Mouse (Mus musculus) kidney, postnatal 0 days (tissue): ENCODE data around the gene Swsap1. TPM values are rescaled to one million over a fixed set of nuclear protein-coding genes. Genes with fewer than 3 reads are reported as not detected.

Experiments
- ATAC-seq: fragments of 200-750 bp; cut with Nextera tagmentation; replicated peaks from 2 replicates; pipeline ENCODE4 v1.8.0; 2017; ENCODE audit warnings: low read depth, moderate number of reproducible peaks, moderate TSS enrichment, moderate library complexity; ENCODE audit not compliant: low FRiP score
- DNase-seq: peaks from one replicate; pipeline ENCODE4 v3.0.0-alpha.2; 2016; ENCODE audit warnings: low spot score
- H3K27ac ChIP-seq: fragments of 300-500 bp; sonication (generic); 2 replicates; pipeline ENCODE4 v1.5.1; 2014; ENCODE audit warnings: mild to moderate bottlenecking
- H3K27me3 ChIP-seq: fragments of 300-500 bp; sonication (generic); 2 replicates; pipeline ENCODE4 v1.6.1; 2014; ENCODE audit warnings: low read length, mixed read lengths; ENCODE audit not compliant: insufficient read depth
- H3K36me3 ChIP-seq: fragments of 300-500 bp; sonication (generic); 2 replicates; pipeline ENCODE4 v1.6.1; 2014; ENCODE audit warnings: low read length, mixed read lengths; ENCODE audit not compliant: insufficient read depth
- H3K4me1 ChIP-seq: fragments of 300-500 bp; sonication (generic); replicated peaks from 2 replicates; pipeline ENCODE4 v1.6.1; 2014; ENCODE audit warnings: antibody characterized with exemption, low read length, mixed read lengths; ENCODE audit not compliant: insufficient read depth
- H3K4me2 ChIP-seq: fragments of 300-500 bp; sonication (generic); 2 replicates; pipeline ENCODE4 v1.6.1; 2014; ENCODE audit warnings: mild to moderate bottlenecking, low read length, moderate library complexity, mixed read lengths
- H3K4me3 ChIP-seq: fragments of 300-500 bp; sonication (generic); replicated peaks from 2 replicates; pipeline ENCODE4 v1.5.1; 2014; ENCODE audit warnings: low read depth, low read length
- H3K9ac ChIP-seq: fragments of 300-500 bp; sonication (generic); 2 replicates; pipeline ENCODE4 v1.6.1; 2014; ENCODE audit warnings: low read depth, low read length
- H3K9me3 ChIP-seq: fragments of 300-500 bp; sonication (generic); replicated peaks from 2 replicates; pipeline ENCODE4 v1.6.1; 2016; ENCODE audit warnings: low read length, inconsistent platforms, mixed read lengths
- CTCF ChIP-seq: IDR thresholded peaks from 2 replicates; pipeline ENCODE4 v1.5.1; 2016; ENCODE audit warnings: antibody characterized with exemption, low read depth, mild to moderate bottlenecking, moderate library complexity
- WGBS: fragments of 180-500 bp; shearing (Covaris S2); extraction: QIAGEN DNeasy Blood & Tissue Kit; methylation state at CpG from one replicate; pipeline ENCODE4 v1.1.7; 2014; 5-methylcytosine and 5-hydroxymethylcytosine counted together
- polyA plus RNA-seq: library from polyadenylated mRNA; unstranded; fragments of >200 nt; fragmentation: Nextera tagmentation; extraction: Ambion mirVana; gene quantifications from 2 replicates; pipeline ENCODE4 v1.2.1, GENCODE M21; 2015

Swsap1 gene
- polyA plus RNA-seq, 1 experiment from 2014 or later, result 7.5 TPM

- Histone ChIP-seq H3K9me3 (no peaks in the 10 kb centered on the region), H3K4me3 (no peak overlapping the region), H3K4me2 (no peak overlapping the region), H3K4me1 (0 out of 2 replicates have a peak, but pooled peaks cover 3% of the 10 kb centered on the region), H3K36me3 (no peaks in the 10 kb centered on the region), H3K9ac (no peak overlapping the region), H3K27me3 (no peaks in the 10 kb centered on the region), H3K27ac (no peak overlapping the region)
- ATAC-seq, result no peak
- WGBS, result 91% methylated on average over 12 of the region's 12 CpGs
- TF ChIP-seq CTCF, result no peak
- no peak for DNase-seq
Observed at GRCm38 (mm10) chr9:21934021-21934420, 21.5 kb upstream of the Swsap1 start.

GRCm38 (mm10) chr9:21935466-21936131 is 20.0 kb upstream of the Swsap1 start:
- H3K4me3 ChIP-seq, result no peak overlapping the region
- no peak overlapping the region for H3K9ac ChIP-seq
- DNase-seq, result no peak
- H3K36me3 ChIP-seq, result no peaks in the 10 kb centered on the region
- H3K9me3 ChIP-seq, result no peaks in the 10 kb centered on the region
- no peaks in the 10 kb centered on the region for H3K27me3 ChIP-seq
- no peak overlapping the region for H3K4me2 ChIP-seq
- TF ChIP-seq CTCF, result no peak
- no peak for ATAC-seq
- WGBS, result 83% methylated on average over 7 of the region's 7 CpGs
- 0 out of 2 replicates have a peak, but pooled peaks cover 3% of the 10 kb centered on the region for H3K4me1 ChIP-seq
- no peak overlapping the region for H3K27ac ChIP-seq

- peak; percentile 97 for ATAC-seq
- peak; percentile 99 for DNase-seq
- 2% methylated on average over 42 of the region's 43 CpGs for WGBS
- Histone ChIP-seq H3K4me1 (0 out of 2 replicates have a peak, but pooled peaks cover 3% of the 10 kb centered on the region), H3K9ac (peak within 1 kb of the TSS; percentile 40; the same call in 1 of the 2 replicates), H3K27me3 (no peaks in the 10 kb centered on the region), H3K27ac (no peak within 1 kb of the TSS), H3K9me3 (no peaks in the 10 kb centered on the region), H3K4me3 (peak within 1 kb of the TSS; percentile 53), H3K4me2 (peak within 1 kb of the TSS; percentile 85), H3K36me3 (no peaks in the 10 kb centered on the region)
- no peak; the same call in 1 of the 2 replicates for TF ChIP-seq CTCF
Observed at GRCm38 (mm10) chr9:21936692-21937570, 18.6 kb upstream of the Swsap1 start, which contains the start of gene Plppr2. Gene Plppr2 (plus strand): TSS chr9:21937033.

- DNase-seq (no peak), ATAC-seq (no peak)
- Histone ChIP-seq H3K4me2 (no peak overlapping the region), H3K36me3 (no peaks in the 10 kb centered on the region), H3K4me1 (0 out of 2 replicates have a peak, but pooled peaks cover 3% of the 10 kb centered on the region), H3K9me3 (no peaks in the 10 kb centered on the region), H3K27me3 (no peaks in the 10 kb centered on the region), H3K27ac (no peak overlapping the region), H3K4me3 (no peak overlapping the region), H3K9ac (no peak overlapping the region)
- no peak for TF ChIP-seq CTCF
- 81% methylated on average over 4 of the region's 4 CpGs for WGBS
Observed at GRCm38 (mm10) chr9:21937711-21938175, 17.8 kb upstream of the Swsap1 start.

- Histone ChIP-seq H3K27ac (no peak overlapping the region), H3K4me3 (no peak overlapping the region), H3K9me3 (no peaks in the 10 kb centered on the region), H3K36me3 (no peaks in the 10 kb centered on the region), H3K9ac (no peak overlapping the region), H3K4me1 (0 out of 2 replicates have a peak, but pooled peaks cover 3% of the 10 kb centered on the region), H3K27me3 (no peaks in the 10 kb centered on the region), H3K4me2 (no peak overlapping the region)
- WGBS, result 78% methylated on average over 4 of the region's 4 CpGs
- no peak for ATAC-seq
- DNase-seq, result no peak
- TF ChIP-seq CTCF, result no peak
Observed at GRCm38 (mm10) chr9:21938234-21938855, 17.2 kb upstream of the Swsap1 start.

- no peak for ATAC-seq
Observed at GRCm38 (mm10) chr9:21943046-21943445, 12.5 kb upstream of the Swsap1 start.

More at GRCm38 (mm10) chr9:21943046-21943445, 12.5 kb upstream of the Swsap1 start:
- H3K9ac ChIP-seq, result no peak overlapping the region
- H3K4me3 ChIP-seq, result no peak overlapping the region
- TF ChIP-seq CTCF, result no peak
- H3K36me3 ChIP-seq, result no peaks in the 10 kb centered on the region
- no peaks in the 10 kb centered on the region for H3K27me3 ChIP-seq
- H3K4me1 ChIP-seq, result peaks cover 4% of the 10 kb centered on the region; the same call in 1 of the 2 replicates
- DNase-seq, result no peak
- WGBS, result 79% methylated on average over 12 of the region's 12 CpGs
- H3K27ac ChIP-seq, result no peak overlapping the region
- no peak overlapping the region for H3K4me2 ChIP-seq
- no peaks in the 10 kb centered on the region for H3K9me3 ChIP-seq
